Mouse (Mus musculus) liver, adult 2 months (tissue): ENCODE measurements around the gene Tdgf1.

Source experiments
- CTCF ChIP-seq: fragments of 200-500 bp; IDR thresholded peaks from 2 replicates; pipeline ENCODE4 v1.5.1; 2011; ENCODE audit warnings: low read depth, low read length, control low read depth
- POLR2A ChIP-seq: fragments of 200-500 bp; IDR thresholded peaks from 2 replicates; pipeline ENCODE4 v1.6.1; 2011; ENCODE audit warnings: low read length, control low read depth; ENCODE audit not compliant: insufficient read depth; ENCODE audit errors: extremely low read depth

DNA sequence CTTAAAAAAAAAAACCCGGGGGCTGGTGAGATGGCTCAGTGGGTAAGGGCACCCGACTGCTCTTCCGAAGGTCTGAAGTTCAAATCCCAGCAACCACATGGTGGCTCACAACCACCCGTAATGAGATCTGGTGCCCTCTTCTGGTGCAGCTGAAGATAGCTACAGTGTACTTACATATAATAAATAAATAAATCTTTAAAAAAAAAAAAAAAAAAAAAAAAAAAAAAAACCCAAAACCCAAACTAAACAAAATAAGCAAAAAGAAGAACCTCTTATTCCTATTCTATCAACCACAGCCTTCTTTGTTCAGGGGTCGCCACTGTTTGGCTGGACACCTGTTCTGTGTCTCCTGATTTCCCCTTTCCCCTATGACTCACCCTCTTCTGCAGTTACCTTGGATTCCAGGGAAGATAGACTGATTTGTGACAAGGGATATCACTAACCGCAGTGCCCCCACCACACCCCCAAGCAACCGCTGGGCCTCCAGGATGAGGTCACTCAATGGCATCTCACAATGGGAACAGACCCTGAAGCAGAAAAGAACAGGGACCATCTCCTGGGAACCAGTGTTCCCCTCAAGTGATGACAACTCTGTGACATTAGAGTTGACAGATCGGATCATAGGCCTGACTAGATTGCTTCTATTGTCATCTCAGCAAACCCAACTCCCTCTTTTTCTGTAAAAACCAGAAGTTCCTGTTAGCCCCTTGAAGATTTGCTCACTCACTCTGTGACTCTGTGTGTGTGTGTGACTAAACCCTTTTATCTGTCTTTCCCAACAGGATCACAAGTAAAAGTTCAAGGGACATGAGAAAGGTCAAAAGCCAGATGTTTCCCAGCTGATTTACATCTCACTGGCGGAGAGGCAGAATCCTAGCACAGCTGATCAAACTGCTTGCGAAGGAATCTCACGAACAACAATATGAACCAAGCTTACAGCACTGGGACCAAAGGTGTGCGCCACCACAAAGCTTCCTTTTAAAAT, 8.2 kb downstream of the Tdgf1 start:
- TF ChIP-seq POLR2A (no peak), CTCF (no peak)
